Mouse (Mus musculus) cerebellum, adult 2 months (tissue): ENCODE measurements around the gene Fbrs. TPM values are rescaled to one million over a fixed set of nuclear protein-coding genes. Genes with fewer than 3 reads are reported as not detected.
"Not testable (repeated sequence)": the region's sequence is repeated elsewhere in the genome, so short reads cannot be mapped to it uniquely, and the experiment has no call there.

Experiments used
- DNase-seq, 2 experiments: peaks; one replicate each; pipeline ENCODE4 v3.0.0; 2021
- H3K27ac ChIP-seq: fragments of 200-500 bp; 2 replicates; pipeline ENCODE4 v1.5.1; 2012; ENCODE audit warnings: low read length, control low read depth, inconsistent platforms; ENCODE audit not compliant: insufficient read depth
- H3K27me3 ChIP-seq: fragments of 200-500 bp; 2 replicates; pipeline ENCODE4 v1.6.1; 2012; ENCODE audit warnings: inconsistent platforms, mild to moderate bottlenecking, low read length, moderate library complexity; ENCODE audit not compliant: control insufficient read depth, insufficient read depth
- H3K4me1 ChIP-seq: fragments of 200-500 bp; 2 replicates; pipeline ENCODE4 v1.6.1; 2011; ENCODE audit warnings: low read length; ENCODE audit not compliant: control insufficient read depth, insufficient read depth
- H3K4me3 ChIP-seq: fragments of 200-500 bp; replicated peaks from 2 replicates; pipeline ENCODE3; 2011; ENCODE audit warnings: mild to moderate bottlenecking, low read depth, low read length, control low read depth; ENCODE audit not compliant: insufficient read depth
- CTCF ChIP-seq: fragments of 200-500 bp; IDR thresholded peaks from 2 replicates; pipeline ENCODE4 v1.5.1; 2011; ENCODE audit warnings: low read depth, mild to moderate bottlenecking, control low read depth, low read length, moderate library complexity, borderline replicate concordance; ENCODE audit not compliant: insufficient read depth
- POLR2A ChIP-seq: fragments of 200-500 bp; IDR thresholded peaks from 2 replicates; pipeline ENCODE4 v1.6.1; 2011; ENCODE audit warnings: low read length, control low read depth, borderline replicate concordance; ENCODE audit not compliant: insufficient read depth
- WGBS: fragments of 180-500 bp; shearing (Covaris S2); methylation state at CpG from one replicate; pipeline ENCODE4 v1.1.7; 2018; 5-methylcytosine and 5-hydroxymethylcytosine counted together
- polyA plus RNA-seq: library from polyadenylated mRNA; depleted of rRNA; stranded (reverse); fragments of >200 nt; gene quantifications from 2 replicates; pipeline ENCODE4 v1.2.3, GENCODE M21; 2012

Fbrs gene
- polyA plus RNA-seq, 1 experiment = 35.5 TPM

GRCm38 (mm10) chr7:127465191-127465590, 13.8 kb upstream of the Fbrs start:
- WGBS = 94% methylated on average over 3 of the region's 3 CpGs
- Histone ChIP-seq H3K4me3 (no peak overlapping the region), H3K4me1 (no peaks in the 10 kb centered on the region; the same call in 1 of the 2 replicates), H3K27ac (no peak overlapping the region), H3K27me3 (no peaks in the 10 kb centered on the region; the same call in 1 of the 2 replicates)
- DNase-seq = no peak
- no peak for TF ChIP-seq POLR2A

GRCm38 (mm10) chr7:127465670-127466069, 13.3 kb upstream of the Fbrs start:
- not testable (repeated sequence) for DNase-seq, H3K4me1 ChIP-seq, H3K4me3 ChIP-seq, H3K27me3 ChIP-seq, H3K27ac ChIP-seq
- WGBS = 100% methylated on average over 2 of the region's 2 CpGs

- H3K27ac ChIP-seq = no peak overlapping the region
- WGBS = 92% methylated on average over 4 of the region's 4 CpGs
- no peak for DNase-seq
These were observed 12.4 kb upstream of the Fbrs start for GRCm38 (mm10) chr7:127466606-127467005.

GRCm38 (mm10) chr7:127470011-127470715, 8.8 kb upstream of the Fbrs start:
- Histone ChIP-seq H3K4me1 (peaks cover 3% of the 10 kb centered on the region), H3K4me3 (peak overlapping the region; percentile 94), H3K27ac (peak overlapping the region; percentile 84), H3K27me3 (no peaks in the 10 kb centered on the region)
- WGBS = 7% methylated on average over 10 of the region's 10 CpGs
- TF ChIP-seq CTCF (no peak), POLR2A (no peak)
- DNase-seq = peak; percentile 54

More at GRCm38 (mm10) chr7:127466606-127467005, 12.4 kb upstream of the Fbrs start:
- Histone ChIP-seq H3K4me3 (no peak overlapping the region), H3K27me3 (no peaks in the 10 kb centered on the region; the same call in 1 of the 2 replicates), H3K4me1 (no peaks in the 10 kb centered on the region; the same call in 1 of the 2 replicates)
- TF ChIP-seq CTCF = no peak
- TF ChIP-seq POLR2A = no peak

- WGBS = under 1% methylated on average over 46 of the region's 46 CpGs
- H3K27ac ChIP-seq = peak overlapping the region; percentile 91
- peak overlapping the region; percentile 94 for H3K4me3 ChIP-seq
- TF ChIP-seq CTCF = no peak
- peak; percentile 45; the same call in 1 of the 2 replicates for TF ChIP-seq POLR2A
- peak; percentile 90 to 96 for DNase-seq
- H3K4me1 ChIP-seq = peaks cover 3% of the 10 kb centered on the region
- H3K27me3 ChIP-seq = no peaks in the 10 kb centered on the region
These were observed 8.0 kb upstream of the Fbrs start for GRCm38 (mm10) chr7:127470743-127471645.

- under 1% methylated on average over 25 of the region's 25 CpGs for WGBS
- no peak for DNase-seq
- H3K27ac ChIP-seq = peak overlapping the region; percentile 91
- no peak for TF ChIP-seq CTCF
- TF ChIP-seq POLR2A = no peak
- peak overlapping the region; percentile 94 for H3K4me3 ChIP-seq
- peaks cover 3% of the 10 kb centered on the region for H3K4me1 ChIP-seq
- no peaks in the 10 kb centered on the region for H3K27me3 ChIP-seq
These were observed 7.4 kb upstream of the Fbrs start for GRCm38 (mm10) chr7:127471646-127472010.

GRCm38 (mm10) chr7:127472060-127472459, 6.9 kb upstream of the Fbrs start:
- TF ChIP-seq CTCF (no peak), POLR2A (0 out of 2 replicates have a peak, but pooled peaks have one; percentile 11)
- H3K4me3 ChIP-seq = peak overlapping the region; percentile 94
- H3K4me1 ChIP-seq = peaks cover 3% of the 10 kb centered on the region
- WGBS = 0% methylated on average over 7 of the region's 7 CpGs
- DNase-seq = no peak
- no peaks in the 10 kb centered on the region for H3K27me3 ChIP-seq
- H3K27ac ChIP-seq = peak overlapping the region; percentile 91

- Histone ChIP-seq H3K27me3 (no peaks in the 10 kb centered on the region), H3K4me3 (no peak overlapping the region), H3K4me1 (peaks cover 3% of the 10 kb centered on the region), H3K27ac (no peak overlapping the region)
- 73% methylated on average over 5 of the region's 5 CpGs for WGBS
- DNase-seq = no peak
- TF ChIP-seq CTCF (no peak), POLR2A (no peak)
These were observed 5.3 kb upstream of the Fbrs start for GRCm38 (mm10) chr7:127473705-127474104.
